Comparison of ENCODE assay signal across 9 mouse cellular contexts in the genomic region with DNA sequence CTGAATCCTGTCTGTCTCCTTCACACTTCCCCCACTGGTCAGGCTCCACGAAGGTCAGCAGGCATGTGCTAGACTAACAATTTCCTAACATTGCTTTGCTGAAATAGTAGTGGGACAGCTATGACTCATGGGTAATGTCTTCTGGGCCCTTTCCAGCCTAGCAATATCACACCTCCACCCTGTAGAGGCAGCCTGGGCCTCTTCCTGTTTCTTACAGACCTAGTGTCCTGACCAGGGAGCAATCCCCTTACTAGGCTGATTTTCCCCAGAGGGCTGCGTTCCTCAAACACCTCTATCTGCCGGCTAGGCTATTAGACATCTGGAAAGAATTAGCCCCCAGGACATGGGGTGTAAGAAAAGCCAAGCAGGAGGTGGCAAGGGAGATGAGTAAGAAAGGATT. TPM values are rescaled to one million over a fixed set of nuclear protein-coding genes. Genes with fewer than 3 reads are reported as not detected.
DNase-seq lines count a peak whose midpoint lies in the region; ATAC-seq and TF ChIP-seq lines count a peak whose summit lies in the region.
"Had no signal": no experiment of that assay in that cellular context is flagged by ENCODE, and none has a peak within 500 bp of the region (broad histone marks: within the 10 kb centered on the region; RNA-seq: fewer than 3 reads in every experiment).

No protein-coding gene starts in this region.

- TF ChIP-seq EP300 in stomach, postnatal 0 days (optimal IDR thresholded peaks at IDR 0.05): no peak

- peak; percentile 36 to 39 for DNase-seq in lung, adult 18-20 months
- no peak for DNase-seq in lung, postnatal 25 days (ENCODE audit: low spot score)
- peak; percentile 45 for DNase-seq in embryonic facial prominence, embryonic 11.5 days (ENCODE audit: low spot score)
- DNase-seq in limb, embryonic 10.5 days (ENCODE audit: low spot score): peak; percentile 53
- DNase-seq in stomach, postnatal 0 days (ENCODE audit: low spot score): peak; percentile 33
- DNase-seq in kidney, postnatal 14 days: no peak
- no peak for DNase-seq in layer of hippocampus, postnatal 14 days (ENCODE audit: low spot score in 2 of 2)
- no peak for DNase-seq in layer of hippocampus, postnatal 36 days
- DNase-seq: kidney, adult 18-20 months had no signal

- H3K27ac ChIP-seq in embryonic facial prominence, embryonic 11.5 days (replicated peaks; ENCODE audit: low read depth, low read length): no peak overlapping the region
- peak overlapping the region; percentile 53 for H3K27ac ChIP-seq in limb, embryonic 10.5 days
- no peak overlapping the region for H3K27ac ChIP-seq in stomach, postnatal 0 days (replicated peaks)

- H3K27me3 ChIP-seq in embryonic facial prominence, embryonic 11.5 days (ENCODE audit: control insufficient read depth, insufficient read depth, low read length): no peaks in the 10 kb centered on the region
- no peaks in the 10 kb centered on the region for H3K27me3 ChIP-seq in limb, embryonic 10.5 days (ENCODE audit: low read depth, poor library complexity, severe bottlenecking)
- H3K27me3 ChIP-seq in stomach, postnatal 0 days (ENCODE audit: control insufficient read depth, insufficient read depth, low read length): no peaks in the 10 kb centered on the region

- WGBS in embryonic facial prominence, embryonic 11.5 days: 26% methylated on average over 3 of the region's 3 CpGs
- WGBS in limb, embryonic 10.5 days: 12% methylated on average over 3 of the region's 3 CpGs
- 35% methylated on average over 3 of the region's 3 CpGs for WGBS in stomach, postnatal 0 days

- no peak overlapping the region for H3K4me3 ChIP-seq in embryonic facial prominence, embryonic 11.5 days (ENCODE audit: low read depth, low read length)
- H3K4me3 ChIP-seq in limb, embryonic 10.5 days: no peak overlapping the region
- H3K4me3 ChIP-seq in stomach, postnatal 0 days (ENCODE audit: low read depth, low read length): no peak overlapping the region

- no peak overlapping the region for H3K4me2 ChIP-seq in embryonic facial prominence, embryonic 11.5 days (ENCODE audit: low read depth, low read length)
- no peak overlapping the region for H3K4me2 ChIP-seq in stomach, postnatal 0 days (replicated peaks; ENCODE audit: low read depth)

- no peak for ATAC-seq in embryonic facial prominence, embryonic 11.5 days (replicated peaks; ENCODE audit: insufficient number of reproducible peaks, low FRiP score, low TSS enrichment, low read depth)
- peak; percentile 73; the same call in 1 of the 2 replicates for ATAC-seq in stomach, postnatal 0 days (ENCODE audit: low FRiP score, low TSS enrichment)

- no peaks in the 10 kb centered on the region for H3K9me3 ChIP-seq in embryonic facial prominence, embryonic 11.5 days (replicated peaks; ENCODE audit: control insufficient read depth, low read length)
- no peaks in the 10 kb centered on the region for H3K9me3 ChIP-seq in limb, embryonic 10.5 days (replicated peaks)
- no peaks in the 10 kb centered on the region for H3K9me3 ChIP-seq in stomach, postnatal 0 days (ENCODE audit: control insufficient read depth, low read length)

- H3K9ac ChIP-seq in embryonic facial prominence, embryonic 11.5 days (replicated peaks; ENCODE audit: low read length): no peak overlapping the region
- no peak overlapping the region for H3K9ac ChIP-seq in stomach, postnatal 0 days (ENCODE audit: low read length)

- H3K36me3 ChIP-seq in embryonic facial prominence, embryonic 11.5 days (replicated peaks; ENCODE audit: control insufficient read depth, insufficient read depth, low read depth, low read length): no peaks in the 10 kb centered on the region
- no peaks in the 10 kb centered on the region for H3K36me3 ChIP-seq in limb, embryonic 10.5 days
- H3K36me3 ChIP-seq in stomach, postnatal 0 days (ENCODE audit: control insufficient read depth, insufficient read depth, low read length): no peaks in the 10 kb centered on the region

- no peak for TF ChIP-seq CTCF in stomach, postnatal 0 days (IDR thresholded peaks at IDR 0.05; ENCODE audit: low read depth)

- H3K4me1 ChIP-seq in embryonic facial prominence, embryonic 11.5 days (ENCODE audit: control insufficient read depth, insufficient read depth, low read length): no peaks in the 10 kb centered on the region
- H3K4me1 ChIP-seq in limb, embryonic 10.5 days: peaks cover 36% of the 10 kb centered on the region
- H3K4me1 ChIP-seq in stomach, postnatal 0 days (replicated peaks; ENCODE audit: control insufficient read depth, insufficient read depth): 0 out of 2 replicates have a peak, but pooled peaks cover 4% of the 10 kb centered on the region

RNA-seq across cellular contexts. Expression of a gene that starts 24.7 kb away (rescaled TPM):
- polyA plus RNA-seq in embryonic facial prominence, embryonic 11.5 days (2014; fragmentation: Nextera tagmentation; extraction: Ambion mirVana): not detected in 2 replicates
- 0.05 TPM in 1 of 2 replicates, not detected in the other for polyA plus RNA-seq in limb, embryonic 10.5 days (2016; fragmentation: Nextera tagmentation; extraction: Ambion mirVana)
- 0.02 TPM in 1 of 2 replicates, not detected in the other for polyA plus RNA-seq in stomach, postnatal 0 days (2015; fragmentation: Nextera tagmentation; extraction: Ambion mirVana)
- total RNA-seq in layer of hippocampus, postnatal 14 days (2021): not detected
- not detected for total RNA-seq in layer of hippocampus, postnatal 36 days (2021)

RNA-seq across cellular contexts. Expression of a gene that starts 54.4 kb away (rescaled TPM):
- polyA plus RNA-seq in embryonic facial prominence, embryonic 11.5 days (2014; fragmentation: Nextera tagmentation; extraction: Ambion mirVana): 13.6 and 14.5 TPM in 2 replicates
- 9.5 and 11.2 TPM in 2 replicates for polyA plus RNA-seq in limb, embryonic 10.5 days (2016; fragmentation: Nextera tagmentation; extraction: Ambion mirVana)
- 29.9 and 34.0 TPM in 2 replicates for polyA plus RNA-seq in stomach, postnatal 0 days (2015; fragmentation: Nextera tagmentation; extraction: Ambion mirVana)
- total RNA-seq in layer of hippocampus, postnatal 14 days (2021): 1 to 10 TPM; 3.8 to 4.1 TPM
- 1 to 10 TPM; 1.4 TPM for total RNA-seq in layer of hippocampus, postnatal 36 days (2021)

Comparison
In these comparisons a context has a peak if more than half of its experiments do, and no peak if none do; other contexts are left out.
1. DNase-seq: peak in lung, adult 18-20 months (2 of 2), embryonic facial prominence, embryonic 11.5 days (single experiment), limb, embryonic 10.5 days (single experiment) and stomach, postnatal 0 days (single experiment); none in lung, postnatal 25 days (single experiment), kidney, postnatal 14 days (single experiment), layer of hippocampus, postnatal 14 days (0 of 2) and layer of hippocampus, postnatal 36 days (0 of 2).